Mouse (Mus musculus): ENCODE measurements at regions not wholly inside any gene's neighbourhood (a gene's known extent, or its start where the extent isn't known, plus 50 kb on each side); places are given as distances from the start of the nearest gene placed in this dataset.
A peak's percentile ranks its signal among the peaks of the same experiment; 100 is the strongest.

DNA sequence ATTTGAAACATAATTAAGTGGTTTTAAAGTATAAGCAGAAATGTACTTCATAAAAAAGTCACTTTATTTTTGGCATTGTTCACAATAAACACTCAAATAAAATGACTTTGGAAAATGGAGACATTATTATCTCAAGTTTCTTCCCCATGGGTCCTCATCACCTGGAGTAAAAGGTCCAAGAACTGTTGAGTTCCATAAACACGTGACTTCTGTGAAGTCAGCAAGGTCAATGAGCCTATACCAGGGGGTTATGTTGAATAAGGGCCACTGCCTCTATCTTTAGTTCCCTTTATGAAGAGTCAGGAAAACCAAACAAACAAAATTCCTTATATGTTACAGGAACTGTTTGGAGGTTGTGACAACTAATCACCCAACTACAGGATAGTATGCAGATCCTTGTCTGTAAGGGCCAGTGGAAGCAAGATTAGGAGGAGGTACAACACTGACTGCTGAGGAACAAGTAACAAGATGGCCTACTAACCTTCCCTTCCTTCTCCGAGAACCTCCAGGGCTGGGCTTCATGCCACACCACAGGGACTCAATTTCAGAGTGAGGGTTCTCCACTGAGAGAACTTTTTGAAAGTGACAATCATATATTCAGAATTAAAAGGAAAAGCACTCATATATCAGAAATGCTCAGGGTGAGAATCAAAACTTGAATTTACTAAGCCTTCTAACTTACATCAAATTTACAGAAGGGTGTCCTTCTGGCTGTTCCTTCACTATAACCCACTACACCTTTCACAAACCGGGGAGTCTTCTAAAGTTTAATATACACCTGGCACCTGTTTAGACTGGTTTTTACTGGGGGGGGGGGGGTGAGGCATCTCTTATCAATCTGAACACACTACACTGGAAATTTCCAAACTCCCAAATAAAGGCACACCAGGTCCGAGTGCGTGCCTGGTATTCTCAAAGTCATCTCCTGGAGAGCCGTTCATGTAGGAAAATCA is 1860.5 kb upstream of the Lrrc6 start:
- H3K4me3 ChIP-seq = peak overlapping the region; percentile 68
- ATAC-seq (ENCODE audit: insufficient number of reproducible peaks, insufficient read depth, low FRiP score, low TSS enrichment, low read depth) = no peak
- H3K9ac ChIP-seq = peak overlapping the region; percentile 79

DNA sequence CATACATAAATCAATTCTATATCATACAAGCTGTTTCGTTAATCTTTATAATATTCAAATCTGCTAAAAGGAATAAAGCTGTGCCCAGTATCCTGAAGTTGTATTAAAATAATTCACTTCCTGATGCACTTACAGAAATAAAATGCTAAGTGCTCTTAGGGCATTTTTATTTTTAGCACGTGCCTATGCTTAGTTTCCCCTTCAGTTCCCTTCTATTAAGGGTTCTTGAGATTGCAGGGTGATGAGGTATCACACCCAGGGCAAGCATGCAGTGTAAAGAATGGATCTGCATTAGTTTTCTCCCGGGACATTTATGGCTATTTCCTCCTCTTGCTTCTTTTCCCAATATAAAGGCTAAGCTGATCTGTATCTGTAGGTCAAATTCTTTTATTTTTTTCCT is 1858.8 kb upstream of the Lrrc6 start:
- Histone ChIP-seq H3K27ac (no peak overlapping the region), H3K36me3 (no peaks in the 10 kb centered on the region), H3K9ac (no peak overlapping the region), H3K4me3 (no peak overlapping the region), H3K27me3 (no peaks in the 10 kb centered on the region), H3K4me1 (peaks cover 9% of the 10 kb centered on the region), H3K9me3 (no peaks in the 10 kb centered on the region), H3K4me2 (no peak overlapping the region)
- WGBS = 85% methylated on average over 3 of the region's 3 CpGs
- ATAC-seq (ENCODE audit: insufficient number of reproducible peaks, insufficient read depth, low FRiP score, low TSS enrichment, low read depth) = no peak

More for the DNA sequence above, 1860.5 kb upstream of the Lrrc6 start:
- Histone ChIP-seq H3K36me3 (no peaks in the 10 kb centered on the region), H3K4me1 (peaks cover 9% of the 10 kb centered on the region), H3K9me3 (no peaks in the 10 kb centered on the region), H3K4me2 (peak overlapping the region; percentile 85), H3K27ac (no peak overlapping the region), H3K27me3 (no peaks in the 10 kb centered on the region)
- WGBS = 44% methylated on average over 6 of the region's 6 CpGs

DNA sequence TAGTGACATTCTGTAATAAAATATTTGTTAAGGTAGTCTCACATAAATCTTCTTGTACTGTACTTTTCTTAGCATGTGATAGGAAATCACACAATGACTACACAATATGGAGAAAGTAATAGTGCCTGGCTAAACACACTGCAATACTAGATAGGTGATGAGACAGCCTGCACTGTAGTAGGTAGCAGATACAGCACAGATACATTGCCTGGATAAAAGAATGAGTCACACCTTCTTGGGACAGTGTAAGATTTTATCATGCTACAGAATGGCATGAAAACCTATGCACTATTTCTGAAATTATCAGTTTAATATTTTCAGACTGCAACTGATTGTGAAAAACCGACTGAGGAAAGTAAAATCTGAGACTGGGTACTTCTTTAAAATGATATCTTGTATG is 1855.2 kb upstream of the Lrrc6 start:
- Histone ChIP-seq H3K9ac (no peak overlapping the region), H3K9me3 (no peaks in the 10 kb centered on the region), H3K27ac (no peak overlapping the region), H3K4me3 (no peak overlapping the region), H3K4me2 (no peak overlapping the region), H3K27me3 (no peaks in the 10 kb centered on the region), H3K4me1 (peaks cover under 1% of the 10 kb centered on the region), H3K36me3 (no peaks in the 10 kb centered on the region)
- 75% methylated on average over 1 of the region's 1 CpGs for WGBS
- ATAC-seq (ENCODE audit: insufficient number of reproducible peaks, insufficient read depth, low FRiP score, low TSS enrichment, low read depth) = no peak

DNA sequence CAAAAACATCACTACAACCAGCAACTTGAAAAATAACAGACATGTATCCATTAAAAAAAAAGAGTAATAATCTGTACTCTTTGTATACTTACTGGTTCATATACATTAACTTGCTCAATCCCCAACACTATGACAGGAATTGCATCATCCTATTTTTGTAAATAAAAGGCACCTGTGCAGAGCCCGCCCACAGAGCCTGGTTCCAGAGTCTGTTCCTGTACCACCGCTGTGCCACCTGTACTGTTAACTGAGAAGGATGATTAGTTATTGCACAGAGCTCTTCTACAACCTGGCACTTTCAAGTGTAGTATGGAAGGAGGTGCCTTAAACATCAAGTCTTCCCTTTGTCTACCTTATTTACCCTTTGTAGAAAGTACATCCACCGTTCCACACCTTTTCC is 1843.9 kb upstream of the Lrrc6 start:
- Histone ChIP-seq H3K36me3 (peaks cover 3% of the 10 kb centered on the region; the same call in 1 of the 2 replicates), H3K9ac (no peak overlapping the region), H3K4me2 (no peak overlapping the region), H3K4me3 (no peak overlapping the region), H3K9me3 (no peaks in the 10 kb centered on the region), H3K27me3 (no peaks in the 10 kb centered on the region), H3K27ac (no peak overlapping the region), H3K4me1 (no peaks in the 10 kb centered on the region)
- no peak for ATAC-seq (ENCODE audit: insufficient number of reproducible peaks, insufficient read depth, low FRiP score, low TSS enrichment, low read depth)
- 93% methylated on average over 3 of the region's 3 CpGs for WGBS

DNA sequence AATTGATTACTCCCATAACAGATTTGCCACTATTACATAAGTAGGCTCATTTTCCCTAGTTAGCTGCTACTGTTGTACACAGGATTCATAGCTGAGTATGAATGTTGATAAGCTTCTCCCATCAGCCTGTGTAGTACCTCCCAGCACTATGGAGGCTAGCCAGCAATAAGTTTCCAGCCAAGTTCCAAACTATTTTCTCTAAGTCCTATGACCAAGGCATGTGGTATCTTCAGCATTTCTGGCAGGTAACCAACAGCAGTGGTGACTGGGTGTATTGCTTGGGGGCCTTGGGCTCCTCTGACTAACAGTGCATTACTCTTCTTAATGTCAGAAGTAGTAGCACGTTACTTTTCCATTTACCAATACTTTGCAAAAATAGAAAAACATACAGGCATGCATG is 1841.8 kb upstream of the Lrrc6 start:
- Histone ChIP-seq H3K27me3 (no peaks in the 10 kb centered on the region), H3K4me2 (no peak overlapping the region), H3K9ac (no peak overlapping the region), H3K36me3 (peaks cover 3% of the 10 kb centered on the region; the same call in 1 of the 2 replicates), H3K9me3 (no peaks in the 10 kb centered on the region), H3K4me1 (no peaks in the 10 kb centered on the region), H3K27ac (no peak overlapping the region), H3K4me3 (no peak overlapping the region)
- ATAC-seq (ENCODE audit: insufficient number of reproducible peaks, insufficient read depth, low FRiP score, low TSS enrichment, low read depth) = no peak
- 85% methylated on average over 1 of the region's 1 CpGs for WGBS

DNA sequence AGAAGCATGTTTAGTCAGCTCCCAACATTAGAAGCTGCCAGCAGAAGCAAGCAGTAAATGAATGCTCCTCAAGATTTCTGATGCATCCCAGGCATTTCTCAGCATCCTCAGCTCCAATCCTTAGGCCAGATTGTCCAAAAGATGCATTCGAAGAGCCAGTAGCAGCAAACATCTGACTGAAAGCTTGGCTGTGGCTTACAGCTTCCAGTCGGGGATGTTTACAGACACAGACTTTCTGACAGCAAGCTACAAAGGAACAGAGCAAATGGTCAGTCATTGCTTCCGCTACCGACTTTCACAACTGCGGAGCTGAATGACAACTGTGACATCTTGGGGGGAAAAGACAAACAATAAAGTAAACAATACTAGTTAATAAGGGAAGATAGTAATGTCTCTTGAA is 1840.3 kb upstream of the Lrrc6 start:
- H3K27ac ChIP-seq = no peak overlapping the region
- peaks cover 3% of the 10 kb centered on the region; the same call in 1 of the 2 replicates for H3K36me3 ChIP-seq
- no peak overlapping the region for H3K9ac ChIP-seq
- H3K4me1 ChIP-seq = no peaks in the 10 kb centered on the region
- H3K9me3 ChIP-seq = no peaks in the 10 kb centered on the region
- 80% methylated on average over 5 of the region's 5 CpGs for WGBS
- no peak overlapping the region for H3K4me2 ChIP-seq
- no peak overlapping the region for H3K4me3 ChIP-seq
- no peak for ATAC-seq (ENCODE audit: insufficient number of reproducible peaks, insufficient read depth, low FRiP score, low TSS enrichment, low read depth)
- H3K27me3 ChIP-seq = no peaks in the 10 kb centered on the region

DNA sequence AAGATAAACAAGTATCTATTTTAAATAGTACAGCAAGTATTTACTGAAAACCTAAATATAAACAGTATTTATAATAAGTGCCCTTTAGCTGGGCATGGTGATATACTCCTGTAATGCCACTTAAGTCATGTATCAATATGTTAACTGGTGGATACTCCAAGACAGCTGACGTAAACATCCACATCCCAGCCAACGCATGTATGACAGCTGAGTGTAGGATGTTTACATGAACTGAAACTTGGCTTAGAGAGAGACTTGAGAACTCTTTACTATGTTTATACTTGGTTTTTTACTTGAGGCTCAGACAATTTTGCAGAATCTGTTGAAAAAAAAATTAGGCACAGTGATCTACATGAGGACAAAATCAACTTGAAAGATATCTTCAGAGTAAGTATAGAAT is 1836.6 kb upstream of the Lrrc6 start:
- H3K4me1 ChIP-seq = no peaks in the 10 kb centered on the region
- H3K9ac ChIP-seq = no peak overlapping the region
- H3K9me3 ChIP-seq = no peaks in the 10 kb centered on the region
- peaks cover 3% of the 10 kb centered on the region; the same call in 1 of the 2 replicates for H3K36me3 ChIP-seq
- no peak overlapping the region for H3K27ac ChIP-seq
- H3K27me3 ChIP-seq = no peaks in the 10 kb centered on the region
- no peak overlapping the region for H3K4me3 ChIP-seq
- no peak overlapping the region for H3K4me2 ChIP-seq
- 91% methylated on average over 2 of the region's 2 CpGs for WGBS
- no peak for ATAC-seq (ENCODE audit: insufficient number of reproducible peaks, insufficient read depth, low FRiP score, low TSS enrichment, low read depth)

DNA sequence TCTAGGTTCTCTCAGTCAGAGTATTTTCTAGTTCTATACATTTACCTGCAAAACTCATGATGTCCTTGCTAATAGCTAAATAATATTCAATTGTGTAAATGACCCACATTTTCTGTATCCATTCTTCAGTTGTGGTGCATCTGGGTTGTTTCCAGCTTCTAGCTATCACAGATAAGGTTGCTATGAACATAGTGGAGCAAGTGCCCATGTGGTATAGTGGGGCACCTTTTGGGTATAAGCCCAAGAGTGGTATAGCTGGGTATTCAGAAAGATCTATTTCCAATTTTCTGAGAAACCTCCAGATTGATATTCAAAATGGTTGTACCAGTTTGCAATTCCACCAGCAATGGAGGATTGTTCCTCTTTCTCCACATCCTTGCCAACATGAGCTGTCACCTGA is 1835.1 kb upstream of the Lrrc6 start:
- no peak for ATAC-seq (ENCODE audit: insufficient number of reproducible peaks, insufficient read depth, low FRiP score, low TSS enrichment, low read depth)
- no peaks in the 10 kb centered on the region for H3K27me3 ChIP-seq
- no peak overlapping the region for H3K9ac ChIP-seq
- H3K9me3 ChIP-seq = no peaks in the 10 kb centered on the region
- H3K4me1 ChIP-seq = no peaks in the 10 kb centered on the region
- H3K27ac ChIP-seq = no peak overlapping the region
- H3K36me3 ChIP-seq = peaks cover under 1% of the 10 kb centered on the region; the same call in 1 of the 2 replicates
- no peak overlapping the region for H3K4me3 ChIP-seq
- no peak overlapping the region for H3K4me2 ChIP-seq

DNA sequence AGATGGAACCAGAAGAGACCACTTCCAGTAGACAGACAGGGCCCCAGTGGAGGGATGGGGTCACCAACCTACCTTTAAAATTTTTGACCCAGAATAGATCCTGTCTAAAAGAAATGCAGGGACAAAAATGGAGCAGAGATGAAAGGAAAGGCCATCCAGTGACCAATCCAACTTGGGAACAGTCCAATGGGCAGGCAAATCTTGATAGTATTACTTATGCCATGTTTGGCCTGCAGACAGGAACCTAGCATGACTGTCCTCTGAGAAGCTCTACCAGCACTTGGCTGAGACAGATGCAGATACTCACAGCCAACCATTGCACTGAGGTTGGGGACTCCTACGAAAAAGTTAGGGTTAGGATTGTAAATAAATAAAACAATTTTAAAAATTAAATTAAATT is 1815.4 kb upstream of the Lrrc6 start:
- Histone ChIP-seq H3K4me3 (no peak overlapping the region), H3K27me3 (no peaks in the 10 kb centered on the region), H3K4me1 (no peaks in the 10 kb centered on the region), H3K4me2 (no peak overlapping the region), H3K9ac (no peak overlapping the region), H3K36me3 (no peaks in the 10 kb centered on the region), H3K27ac (no peak overlapping the region), H3K9me3 (no peaks in the 10 kb centered on the region)
- no peak for ATAC-seq (ENCODE audit: insufficient number of reproducible peaks, insufficient read depth, low FRiP score, low TSS enrichment, low read depth)
- 88% methylated on average over 1 of the region's 1 CpGs for WGBS

MicroRNAs encoded in the stretch of these regions (microRNA counts, 519-probe panel; counts per million panel counts)
- microRNA mmu-miR-30b = 4,105 counts per million, percentile 87 among the panel's probes with 10 or more counts
- microRNA mmu-miR-30d = 3,566 counts per million, percentile 80 among the panel's probes with 10 or more counts

Small RNA genes lying in the stretch of these regions (microRNA-seq; reads per million reads assigned to microRNA genes)
- gene Mir30b = 131 reads per million, percentile 57 among the genes with 10 or more reads in this experiment
- gene Mir30d = 4,356 reads per million, percentile 89 among the genes with 10 or more reads in this experiment
